Mouse (Mus musculus) CH12.LX (cell line): ENCODE results near the gene Unc13a. TPM values are rescaled to one million over a fixed set of nuclear protein-coding genes. Genes with fewer than 3 reads are reported as not detected.

Experiments used
- DNase-seq: peaks from one replicate; pipeline ENCODE4 v3.0.0-alpha.2; 2013; ENCODE audit errors: extremely low read depth
- H3K27ac ChIP-seq: 2 replicates; pipeline ENCODE4 v1.5.1; 2012; ENCODE audit warnings: low read depth, mild to moderate bottlenecking, control low read depth, moderate library complexity; ENCODE audit not compliant: insufficient read depth
- H3K27me3 ChIP-seq: replicated peaks from 2 replicates; pipeline ENCODE3; 2012; ENCODE audit warnings: inconsistent platforms
- H3K36me3 ChIP-seq, 2 experiments: replicated peaks in 1 of 2; 2 replicates each; pipeline versions ENCODE3 to v1.6.1; 2012; ENCODE audit warnings: inconsistent platforms in 1 of 2, low read length in 1 of 2, mild to moderate bottlenecking in 1 of 2, mixed read lengths in 1 of 2, moderate library complexity in 1 of 2; ENCODE audit not compliant: control insufficient read depth in 1 of 2, insufficient read depth in 1 of 2
- H3K4me1 ChIP-seq, 2 experiments: 2 replicates each; pipeline ENCODE4 v1.6.1; 2012; ENCODE audit warnings: inconsistent platforms in 1 of 2, moderate library complexity in 1 of 2; ENCODE audit not compliant: insufficient read depth in 2 of 2, control insufficient read depth in 1 of 2
- H3K4me2 ChIP-seq: 2 replicates; pipeline ENCODE4 v1.6.1; 2012; ENCODE audit warnings: low read depth, mild to moderate bottlenecking, control low read depth; ENCODE audit not compliant: poor library complexity, insufficient read depth, severe bottlenecking
- H3K4me3 ChIP-seq, 3 experiments: fragments of 150-350 bp in 1 of 3; sonication (generic) in 1 of 3; replicated peaks in 1 of 3; 2 replicates each; pipeline versions ENCODE3 to v1.5.1; 2011 to 2012; ENCODE audit warnings: low read depth in 2 of 3, low read length in 2 of 3, mild to moderate bottlenecking in 2 of 3, moderate library complexity in 2 of 3, control low read depth in 1 of 3, improper control_type of control experiment in 1 of 3, inconsistent platforms in 1 of 3, mixed read lengths in 1 of 3; ENCODE audit not compliant: poor library complexity in 1 of 3
- H3K79me2 ChIP-seq: replicated peaks from 2 replicates; pipeline ENCODE4 v1.6.1; 2012; ENCODE audit warnings: mild to moderate bottlenecking, moderate library complexity; ENCODE audit not compliant: control insufficient read depth, poor library complexity, insufficient read depth, severe bottlenecking; ENCODE audit errors: extremely low read depth
- H3K9ac ChIP-seq: 2 replicates; pipeline ENCODE4 v1.6.1; 2012; ENCODE audit warnings: low read depth, mild to moderate bottlenecking, control low read depth, moderate library complexity; ENCODE audit not compliant: insufficient read depth
- H3K9me3 ChIP-seq: replicated peaks from 2 replicates; pipeline ENCODE3; 2012; ENCODE audit warnings: low read length, inconsistent platforms, mixed read lengths
- CHD1 ChIP-seq: IDR thresholded peaks from 2 replicates; pipeline ENCODE4 v1.6.1; 2012; ENCODE audit warnings: low read depth, low read length, improper control_type of control experiment, inconsistent platforms
- CHD2 ChIP-seq: IDR thresholded peaks from 2 replicates; pipeline ENCODE4 v1.6.1; 2011; ENCODE audit warnings: low read length, improper control_type of control experiment
- E2F4 ChIP-seq: IDR thresholded peaks from 2 replicates; pipeline ENCODE4 v1.6.1; 2011; ENCODE audit warnings: low read depth, low read length, improper control_type of control experiment; ENCODE audit not compliant: insufficient replicate concordance
- ELF1 ChIP-seq: IDR thresholded peaks from 2 replicates; pipeline ENCODE4 v1.6.1; 2014; ENCODE audit warnings: low read depth, mild to moderate bottlenecking, inconsistent platforms, low read length, improper control_type of control experiment
- EP300 ChIP-seq: IDR thresholded peaks from 2 replicates; pipeline ENCODE4 v1.6.1; 2011; ENCODE audit warnings: low read length, improper control_type of control experiment
- ETS1 ChIP-seq: conservative IDR thresholded peaks from 2 replicates; pipeline ENCODE4 v1.6.1; 2012; ENCODE audit warnings: low read depth, mild to moderate bottlenecking, inconsistent platforms, low read length, improper control_type of control experiment, moderate library complexity
- GABPA ChIP-seq: IDR thresholded peaks from 2 replicates; pipeline ENCODE4 v1.6.1; 2012; ENCODE audit warnings: low read depth, low read length, improper control_type of control experiment, inconsistent platforms; ENCODE audit not compliant: insufficient replicate concordance
- HCFC1 ChIP-seq: IDR thresholded peaks from 2 replicates; pipeline ENCODE4 v1.6.1; 2012; ENCODE audit warnings: low read depth, mild to moderate bottlenecking, inconsistent platforms, low read length, improper control_type of control experiment
- IRF4 ChIP-seq: IDR thresholded peaks from 2 replicates; pipeline ENCODE4 v1.6.1; 2014; ENCODE audit warnings: low read depth, mild to moderate bottlenecking, inconsistent platforms, low read length, improper control_type of control experiment
- JUN ChIP-seq: IDR thresholded peaks from 2 replicates; pipeline ENCODE4 v1.6.1; 2011; ENCODE audit warnings: low read depth, mild to moderate bottlenecking, low read length, improper control_type of control experiment, moderate library complexity; ENCODE audit not compliant: insufficient read depth
- JUND ChIP-seq: conservative IDR thresholded peaks from 2 replicates; pipeline ENCODE4 v1.6.1; 2011; ENCODE audit warnings: low read depth, low read length, improper control_type of control experiment
- KAT2A ChIP-seq: IDR thresholded peaks from 2 replicates; pipeline ENCODE4 v1.6.1; 2012; ENCODE audit warnings: low read length, improper control_type of control experiment, inconsistent platforms; ENCODE audit not compliant: insufficient replicate concordance
- MAFK ChIP-seq: IDR thresholded peaks from 2 replicates; pipeline ENCODE4 v1.6.1; 2011; ENCODE audit warnings: low read length, improper control_type of control experiment; ENCODE audit not compliant: insufficient replicate concordance
- MAX ChIP-seq: IDR thresholded peaks from 2 replicates; pipeline ENCODE4 v1.6.1; 2011; ENCODE audit warnings: low read length, improper control_type of control experiment
- MEF2A ChIP-seq: IDR thresholded peaks from 2 replicates; pipeline ENCODE4 v1.6.1; 2014; ENCODE audit warnings: low read depth, mild to moderate bottlenecking, inconsistent platforms, low read length, improper control_type of control experiment, borderline replicate concordance
- MXI1 ChIP-seq: IDR thresholded peaks from 2 replicates; pipeline ENCODE4 v1.6.1; 2011; ENCODE audit warnings: mild to moderate bottlenecking, low read depth, low read length, improper control_type of control experiment
- MYC ChIP-seq: IDR thresholded peaks from 2 replicates; pipeline ENCODE4 v1.6.1; 2011; ENCODE audit warnings: low read depth, mild to moderate bottlenecking, improper control_type of control experiment, low read length
- NELFE ChIP-seq: IDR thresholded peaks from 2 replicates; pipeline ENCODE4 v1.6.1; 2011; ENCODE audit warnings: low read depth, low read length, improper control_type of control experiment
- NRF1 ChIP-seq: IDR thresholded peaks from 2 replicates; pipeline ENCODE4 v1.6.1; 2014; ENCODE audit warnings: low read depth, mild to moderate bottlenecking, inconsistent platforms, low read length, improper control_type of control experiment, moderate library complexity
- PAX5 ChIP-seq: IDR thresholded peaks from 2 replicates; pipeline ENCODE4 v1.6.1; 2012; ENCODE audit warnings: low read length, inconsistent platforms, mixed read lengths
- POLR2A ChIP-seq: IDR thresholded peaks from 2 replicates; pipeline ENCODE4 v1.6.1; 2011; ENCODE audit warnings: low read depth, mild to moderate bottlenecking, improper control_type of control experiment, low read length
- POLR2AphosphoS2 ChIP-seq: IDR thresholded peaks from 2 replicates; pipeline ENCODE4 v1.6.1; 2011; ENCODE audit warnings: low read depth, low read length, improper control_type of control experiment
- RAD21 ChIP-seq: IDR thresholded peaks from 2 replicates; pipeline ENCODE4 v1.6.1; 2011; ENCODE audit warnings: low read depth, mild to moderate bottlenecking, low read length, improper control_type of control experiment, moderate library complexity
- SIN3A ChIP-seq: IDR thresholded peaks from 2 replicates; pipeline ENCODE4 v1.6.1; 2012; ENCODE audit warnings: low read length, improper control_type of control experiment, inconsistent platforms
- SMC3 ChIP-seq: IDR thresholded peaks from 2 replicates; pipeline ENCODE4 v1.6.1; 2011; ENCODE audit warnings: low read depth, low read length, improper control_type of control experiment
- TBP ChIP-seq: conservative IDR thresholded peaks from 2 replicates; pipeline ENCODE4 v1.6.1; 2011; ENCODE audit warnings: low read depth, low read length, improper control_type of control experiment
- TCF12 ChIP-seq: IDR thresholded peaks from 2 replicates; pipeline ENCODE4 v1.6.1; 2014; ENCODE audit warnings: low read depth, mild to moderate bottlenecking, inconsistent platforms, low read length, improper control_type of control experiment
- UBTF ChIP-seq: IDR thresholded peaks from 2 replicates; pipeline ENCODE4 v1.6.1; 2012; ENCODE audit warnings: low read depth, mild to moderate bottlenecking, inconsistent platforms, low read length, improper control_type of control experiment, moderate library complexity
- USF1 ChIP-seq: IDR thresholded peaks from 2 replicates; pipeline ENCODE4 v1.6.1; 2014; ENCODE audit warnings: low read depth, mild to moderate bottlenecking, inconsistent platforms, low read length, improper control_type of control experiment
- USF2 ChIP-seq: conservative IDR thresholded peaks from 2 replicates; pipeline ENCODE4 v1.6.1; 2011; ENCODE audit warnings: low read depth, low read length, improper control_type of control experiment
- ZC3H11A ChIP-seq: IDR thresholded peaks from 2 replicates; pipeline ENCODE4 v1.6.1; 2012; ENCODE audit warnings: low read depth, mild to moderate bottlenecking, inconsistent platforms, low read length, improper control_type of control experiment
- ZKSCAN1 ChIP-seq: IDR thresholded peaks from 2 replicates; pipeline ENCODE4 v1.6.1; 2012; ENCODE audit warnings: low read depth, inconsistent platforms, low read length, improper control_type of control experiment, borderline replicate concordance
- ZNF384 ChIP-seq: IDR thresholded peaks from 2 replicates; pipeline ENCODE4 v1.6.1; 2012; ENCODE audit warnings: low read depth, low read length, improper control_type of control experiment, inconsistent platforms
- dilution Hi-C: fragments of 300-500 bp; cut with MboI; formaldehyde crosslinking; loops from 2 replicates; pipeline ENCODE4 v1.14.3; 2020; ENCODE audit warnings: low sequenced_read_pairs; ENCODE audit not compliant: extremely low pct_unique_long_range_greater_than_20kb, extremely low pct_ligation_motif_present
- in situ Hi-C: fragments of 300-500 bp; cut with MboI; formaldehyde crosslinking; loops from 3 replicates; pipeline ENCODE4 v1.14.3; 2019; ENCODE audit warnings: low sequenced_read_pairs, low pct_ligation_motif_present, low pct_unique_long_range_greater_than_20kb, mixed read lengths
- polyA plus RNA-seq: library from polyadenylated mRNA; unstranded; fragments of >175 nt; gene quantifications from 2 replicates; pipeline ENCODE4 v1.2.1, GENCODE M21; 2012; ENCODE audit warnings: low read depth; ENCODE audit not compliant: insufficient read length
- total RNA-seq, 2 experiments: library from RNA; depleted of rRNA; stranded (reverse); fragments of 300-350 nt in 1 of 2; fragments of >200 nt in 1 of 2; gene quantifications; 2 replicates each; pipeline ENCODE4 v1.2.3; 2012 to 2014

Gene Unc13a
- total and polyA plus RNA-seq, 3 experiments: 0.68 to 2.1 (median 1.0) TPM

DNA sequence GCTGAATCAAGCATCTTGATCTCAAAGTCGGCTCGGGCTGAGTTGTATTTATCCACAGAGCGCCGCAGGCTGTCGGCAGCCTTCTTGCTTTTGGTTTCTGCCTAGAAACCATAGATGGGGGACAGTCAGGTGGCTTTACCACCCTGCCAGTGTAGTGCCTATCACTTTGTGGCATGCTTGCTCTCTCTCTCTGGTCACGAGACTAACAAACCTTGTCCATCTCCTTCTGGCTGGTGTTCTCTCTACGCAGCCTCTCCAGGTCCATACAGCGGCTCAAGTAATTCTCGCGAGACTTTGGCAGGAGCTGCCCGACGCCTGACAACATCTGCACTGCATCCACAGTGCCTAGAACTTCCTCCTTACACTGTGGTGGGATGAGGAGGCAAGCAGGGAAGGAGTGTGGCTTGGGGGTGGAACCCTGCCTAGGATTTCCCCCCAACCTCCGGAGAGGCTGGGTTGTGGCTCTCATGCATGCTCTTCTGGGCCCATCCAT lies 45.0 kb upstream of the Unc13a start:
- dilution Hi-C loops: no loop called here
- H3K4me2 ChIP-seq: no peak overlapping the region
- DNase-seq: no peak
- no peaks in the 10 kb centered on the region for H3K27me3 ChIP-seq
- H3K27ac ChIP-seq: no peak overlapping the region
- in situ Hi-C loops: no loop called here
- TF ChIP-seq KAT2A: no peak
- no peak for TF ChIP-seq PAX5
- no peak for TF ChIP-seq IRF4
- no peak overlapping the region for H3K4me3 ChIP-seq
- peaks cover 86 to 98% of the 10 kb centered on the region in 2 experiments for H3K36me3 ChIP-seq
- H3K9ac ChIP-seq: no peak overlapping the region
- no peaks in the 10 kb centered on the region; the same call in 1 of the 2 replicates for H3K79me2 ChIP-seq
- H3K4me1 ChIP-seq: peaks cover 3 to 49% of the 10 kb centered on the region in 2 experiments; a peak in 2 of 4 replicates
- H3K9me3 ChIP-seq: no peaks in the 10 kb centered on the region

DNA sequence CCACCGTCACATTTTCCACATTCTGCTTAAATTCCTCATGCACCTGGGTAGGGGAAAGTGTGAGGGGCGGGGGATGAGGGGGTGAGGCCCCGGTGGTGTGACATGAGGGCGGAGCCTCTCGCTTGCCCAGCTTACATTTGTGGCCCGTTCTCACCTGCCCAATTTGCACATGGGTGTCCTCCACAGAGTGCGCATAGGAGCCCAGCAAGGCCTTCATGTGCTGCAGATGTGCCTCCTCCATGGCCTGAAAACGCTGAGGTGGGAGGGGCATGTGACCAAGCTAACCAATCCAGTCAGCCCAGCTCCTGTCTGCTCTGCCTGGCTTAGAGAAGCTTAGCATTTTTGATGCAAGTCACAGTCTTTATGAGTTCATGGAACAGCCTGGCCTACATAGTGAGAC lies 44.0 kb upstream of the Unc13a start:
- Histone ChIP-seq H3K4me2 (no peak overlapping the region), H3K9ac (no peak overlapping the region), H3K27me3 (no peaks in the 10 kb centered on the region), H3K27ac (no peak overlapping the region; the same call in 1 of the 2 replicates), H3K9me3 (no peaks in the 10 kb centered on the region), H3K4me1 (peaks cover 3 to 39% of the 10 kb centered on the region in 2 experiments; a peak in 2 of 4 replicates), H3K4me3 (no peak overlapping the region), H3K36me3 (peaks cover 86 to 98% of the 10 kb centered on the region in 2 experiments), H3K79me2 (no peaks in the 10 kb centered on the region)
- dilution Hi-C loops: no loop called here
- in situ Hi-C loops: no loop called here
- DNase-seq: peak; percentile 67
- TF ChIP-seq CHD2: no peak
- TF ChIP-seq SMC3: no peak
- TF ChIP-seq ETS1: 0 out of 2 replicates have a peak, but pooled peaks have one; percentile 5
- TF ChIP-seq POLR2AphosphoS2: no peak
- no peak for TF ChIP-seq GABPA
- TF ChIP-seq NRF1: no peak
- TF ChIP-seq HCFC1: no peak
- TF ChIP-seq TBP: no peak
- no peak for TF ChIP-seq MYC
- TF ChIP-seq KAT2A: no peak
- no peak for TF ChIP-seq CHD1
- no peak for TF ChIP-seq JUN
- no peak for TF ChIP-seq NELFE
- no peak for TF ChIP-seq ZNF384
- no peak for TF ChIP-seq MAFK
- TF ChIP-seq UBTF: no peak
- TF ChIP-seq SIN3A: 0 out of 2 replicates have a peak, but pooled peaks have one; percentile 51
- TF ChIP-seq TCF12: 0 out of 2 replicates have a peak, but pooled peaks have one; percentile 26
- no peak for TF ChIP-seq ZKSCAN1
- no peak for TF ChIP-seq PAX5
- no peak for TF ChIP-seq ZC3H11A
- peak; percentile 51 for TF ChIP-seq USF1
- TF ChIP-seq POLR2A: no peak
- TF ChIP-seq MAX: 0 out of 2 replicates have a peak, but pooled peaks have one; percentile 41
- TF ChIP-seq E2F4: no peak
- TF ChIP-seq RAD21: no peak
- no peak for TF ChIP-seq MXI1
- no peak for TF ChIP-seq ELF1
- TF ChIP-seq MEF2A: no peak
- TF ChIP-seq USF2: no peak; the same call in 1 of the 2 replicates
- no peak for TF ChIP-seq IRF4
- no peak for TF ChIP-seq JUND
- TF ChIP-seq EP300: no peak
